ENCODE assay signal across 15 mouse cellular contexts in genomic region chr1:60916281-60916781, GRCm38 (mm10). TPM values are rescaled to one million over a fixed set of nuclear protein-coding genes. Genes with fewer than 3 reads are reported as not detected.
A peak's percentile ranks its signal among the peaks of the same experiment; 100 is the strongest.
DNase-seq lines count a peak whose midpoint lies in the region; ATAC-seq and TF ChIP-seq lines count a peak whose summit lies in the region.
"Had no signal": no experiment of that assay in that cellular context is flagged by ENCODE, and none has a peak within 500 bp of the region (broad histone marks: within the 10 kb centered on the region; RNA-seq: fewer than 3 reads in every experiment).

No protein-coding gene starts in this region.

- no peak overlapping the region for H3K4me2 ChIP-seq in heart, embryonic 15.5 days
- H3K4me2 ChIP-seq: heart, embryonic 13.5 days; lung, embryonic 15.5 days had no signal

- intact Hi-C loops in heart, postnatal 36 days (cut with DNase I), result no loop called here

- no peaks in the 10 kb centered on the region for H3K36me3 ChIP-seq in heart, embryonic 15.5 days
- H3K36me3 ChIP-seq in C2C12 (ENCODE audit: control insufficient read depth, insufficient read depth), result no peaks in the 10 kb centered on the region
- H3K36me3 ChIP-seq: heart, embryonic 13.5 days; lung, embryonic 15.5 days had no signal

- H3ac ChIP-seq in C2C12 (ENCODE audit: control insufficient read depth, insufficient read length, low read depth), result no peak overlapping the region

- no peaks in the 10 kb centered on the region for H3K27me3 ChIP-seq in heart, embryonic 15.5 days
- no peaks in the 10 kb centered on the region for H3K27me3 ChIP-seq in C2C12 (ENCODE audit: control insufficient read depth, insufficient read depth, insufficient read length)
- H3K27me3 ChIP-seq: heart, embryonic 13.5 days; lung, embryonic 15.5 days had no signal

- no peaks in the 10 kb centered on the region for H3K79me2 ChIP-seq in C2C12 (ENCODE audit: control insufficient read depth, insufficient read depth)

- no peaks in the 10 kb centered on the region for H3K79me3 ChIP-seq in C2C12 (ENCODE audit: low read depth)

- no peak for DNase-seq in heart, postnatal 36 days
- DNase-seq in T-cell, adult 2 months (ENCODE audit: low spot score), result peak; percentile 78
- DNase-seq in right cerebral cortex, postnatal 4 days, result no peak
- DNase-seq in cerebellum, postnatal 36 days, result no peak
- DNase-seq in embryo, embryonic 10.5 days (ENCODE audit: low spot score), result no peak
- DNase-seq: cerebellum, adult 2 months; kidney, adult 18-20 months; right cerebral cortex, postnatal 14 days had no signal

- no peak overlapping the region for H3K9ac ChIP-seq in heart, embryonic 15.5 days
- H3K9ac ChIP-seq: heart, embryonic 13.5 days; lung, embryonic 15.5 days had no signal

- H3K27ac ChIP-seq in heart, embryonic 15.5 days, result peak overlapping the region; percentile 17; the same call in 1 of the 2 replicates
- H3K27ac ChIP-seq: heart, embryonic 13.5 days; lung, embryonic 15.5 days had no signal

- no peaks in the 10 kb centered on the region for H3K9me3 ChIP-seq in heart, embryonic 15.5 days (replicated peaks)
- H3K9me3 ChIP-seq: heart, embryonic 13.5 days; lung, embryonic 15.5 days had no signal

- H3K4me3 ChIP-seq in heart, embryonic 15.5 days, result no peak overlapping the region
- no peak overlapping the region for H3K4me3 ChIP-seq in C2C12 (ENCODE audit: insufficient read depth, poor library complexity, severe bottlenecking)
- H3K4me3 ChIP-seq: heart, embryonic 13.5 days; lung, embryonic 15.5 days had no signal

- ATAC-seq in heart, embryonic 15.5 days (replicated peaks; ENCODE audit: insufficient number of reproducible peaks, insufficient read depth, low FRiP score, low read depth), result no peak
- ATAC-seq in neutrophil, adult 5-6 weeks (ENCODE audit: extremely low read depth, insufficient number of reproducible peaks, low FRiP score, poor library complexity, severe bottlenecking), result peak; percentile 80; the same call in 1 of the 2 replicates

- peaks cover 18% of the 10 kb centered on the region; the same call in 1 of the 2 replicates for H3K4me1 ChIP-seq in heart, embryonic 15.5 days (replicated peaks)
- H3K4me1 ChIP-seq: lung, embryonic 15.5 days had no signal

- 47% methylated on average over 10 of the region's 10 CpGs for WGBS in heart, embryonic 15.5 days

- TF ChIP-seq CTCF in C2C12 (IDR thresholded peaks at IDR 0.05; ENCODE audit: control insufficient read depth, insufficient read depth, insufficient read length), result no peak

TF ChIP-seq in C2C12, 6 proteins besides CTCF, POLR2A, EP300 and RAD21:
- no peak for TF ChIP-seq CEBPB (IDR thresholded peaks at IDR 0.05; ENCODE audit: low read depth)
- TF ChIP-seq USF1 (IDR thresholded peaks at IDR 0.05; ENCODE audit: low read depth), result peak; percentile 35
- peak; percentile 29 for TF ChIP-seq MAX (IDR thresholded peaks at IDR 0.05)
- no peak for TF ChIP-seq FOSL1 (IDR thresholded peaks at IDR 0.05; ENCODE audit: insufficient read depth, low read length, poor library complexity, severe bottlenecking)
- peak; percentile 80 for TF ChIP-seq MYOD1 (IDR thresholded peaks at IDR 0.05; ENCODE audit: control insufficient read depth, insufficient read length, low read depth)

RNA-seq across cellular contexts. Expression of gene Ctla4, which starts 29.5 kb away (rescaled TPM):
- 0.20 and 3.1 TPM in 2 replicates for polyA plus RNA-seq in heart, embryonic 15.5 days (2015; fragmentation: Nextera tagmentation; extraction: Ambion mirVana)
- total RNA-seq in heart, postnatal 36 days (2021), result 1 to 10 TPM in 1 of 2 experiments, under 1 TPM in 1; 1.00 to 1.1 TPM
- polyA plus RNA-seq in C2C12 (2012; fragmentation: generic; extraction: Trizol), result not detected
- 2.9 and 4.5 TPM in 2 replicates for total RNA-seq in neutrophil, adult 5-6 weeks (2017)
- total RNA-seq: left cerebral cortex, adult 8-10 months had no signal
- polyA plus RNA-seq: cerebellum, adult 2 months; neural tube, embryonic 11.5 days had no signal
